Mouse (Mus musculus): ENCODE results near the gene Vpreb2. TPM values are rescaled to one million over a fixed set of nuclear protein-coding genes. Genes with fewer than 3 reads are reported as not detected.
A peak's percentile ranks its signal among the peaks of the same experiment; 100 is the strongest.

The Vpreb2 gene
- polyA plus RNA-seq (2016; fragmentation: Nextera tagmentation; extraction: Ambion mirVana) = not detected in 2 replicates

- H3K9me3 ChIP-seq = no peaks in the 10 kb centered on the region
- no peak for ATAC-seq (ENCODE audit: low FRiP score, low read depth)
- H3K9ac ChIP-seq = no peak within 1 kb of the TSS
- H3K4me1 ChIP-seq = no peaks in the 10 kb centered on the region
- 64% methylated on average over 1 of the region's 1 CpGs for WGBS
- H3K27me3 ChIP-seq (replicated peaks) = no peaks in the 10 kb centered on the region
- H3K4me2 ChIP-seq (replicated peaks) = no peak within 1 kb of the TSS
- H3K4me3 ChIP-seq = no peak within 1 kb of the TSS
- no peaks in the 10 kb centered on the region for H3K36me3 ChIP-seq
- H3K27ac ChIP-seq = no peak within 1 kb of the TSS
Measured at GRCm38 (mm10) chr16:17980128-17980527, at the start of gene Vpreb2. Gene Vpreb2 (plus strand): TSS chr16:17980428.

GRCm38 (mm10) chr16:17931906-17932460 lies 48.2 kb upstream of the Vpreb2 start:
- Histone ChIP-seq H3K4me2 (replicated peaks) (no peak overlapping the region), H3K9me3 (no peaks in the 10 kb centered on the region), H3K9ac (no peak overlapping the region), H3K27ac (no peak overlapping the region), H3K4me3 (no peak overlapping the region), H3K27me3 (replicated peaks) (peaks cover 2% of the 10 kb centered on the region; the same call in 1 of the 2 replicates), H3K36me3 (no peaks in the 10 kb centered on the region), H3K4me1 (peaks cover 9% of the 10 kb centered on the region)
- no peak for ATAC-seq (ENCODE audit: low FRiP score, low read depth)
- WGBS = 82% methylated on average over 5 of the region's 5 CpGs

DNA sequence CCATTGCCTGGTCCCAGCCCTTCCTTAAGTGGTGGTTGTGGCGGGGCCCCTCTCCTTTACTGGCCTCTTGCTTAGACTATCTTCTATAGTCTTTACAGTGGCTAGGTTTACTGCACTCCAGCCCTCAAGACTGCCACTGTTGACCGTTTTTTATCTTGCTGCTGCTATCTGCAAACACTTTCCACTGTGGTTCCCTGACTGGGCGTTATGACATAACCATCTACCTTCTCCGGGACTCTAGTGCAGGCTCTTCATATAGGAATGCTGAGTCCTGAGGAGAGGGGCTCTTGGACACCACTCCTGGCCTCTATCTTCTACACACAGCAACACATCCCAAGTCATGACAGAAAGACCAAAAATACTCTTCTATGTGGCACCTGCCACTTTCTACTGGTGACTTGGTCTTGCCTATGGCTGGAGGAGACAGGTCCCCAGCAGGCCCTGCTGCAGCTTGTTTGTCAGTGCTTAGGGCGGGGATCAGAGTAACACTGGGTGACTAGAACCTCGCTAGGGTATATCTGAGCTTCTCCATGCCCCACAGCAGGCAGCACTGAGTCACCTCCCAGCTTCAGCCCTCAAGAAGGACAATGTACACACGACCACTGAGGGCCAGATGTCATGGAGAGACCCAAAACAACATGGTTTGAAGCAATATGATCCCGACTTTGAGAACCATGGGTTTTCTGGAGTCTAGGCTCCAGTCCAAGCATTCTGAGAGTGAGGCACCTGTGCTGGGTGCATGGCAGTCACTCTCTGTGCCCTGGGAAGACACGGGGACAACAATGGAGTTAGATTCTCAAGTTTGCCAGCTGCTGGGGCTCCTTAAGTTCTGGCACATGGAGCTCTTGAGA lies 46.4 kb upstream of the Vpreb2 start:
- H3K27ac ChIP-seq = no peak overlapping the region
- H3K4me3 ChIP-seq = no peak overlapping the region
- no peaks in the 10 kb centered on the region for H3K36me3 ChIP-seq
- H3K9ac ChIP-seq = no peak overlapping the region
- WGBS = 73% methylated on average over 9 of the region's 9 CpGs
- H3K27me3 ChIP-seq (replicated peaks) = peaks cover 3% of the 10 kb centered on the region
- no peaks in the 10 kb centered on the region for H3K9me3 ChIP-seq
- ATAC-seq (ENCODE audit: low FRiP score, low read depth) = no peak
- H3K4me2 ChIP-seq (replicated peaks) = no peak overlapping the region
- H3K4me1 ChIP-seq = 0 out of 2 replicates have a peak, but pooled peaks cover 4% of the 10 kb centered on the region

DNA sequence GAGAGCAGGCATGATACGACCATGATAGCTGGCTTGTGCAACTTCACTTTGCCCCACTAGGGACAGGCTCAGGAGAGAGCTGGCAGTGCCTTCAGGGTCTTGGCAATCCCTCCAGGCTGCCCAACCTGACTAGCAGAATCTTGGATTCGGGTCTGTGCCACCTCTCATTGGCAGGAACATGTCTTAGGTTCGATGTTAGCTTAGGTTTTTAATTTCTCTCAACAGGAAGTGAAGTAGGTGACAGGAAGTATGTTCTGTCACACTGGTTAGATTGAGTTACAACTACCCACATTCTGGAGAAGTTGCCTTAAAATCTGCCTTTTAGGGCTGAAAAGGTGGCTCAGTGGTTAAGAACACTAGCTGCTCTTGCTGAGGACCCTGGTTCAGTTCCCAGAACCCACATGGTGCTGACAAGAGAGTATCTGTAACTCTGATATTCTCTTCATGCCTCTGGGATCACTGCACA lies 45.8 kb upstream of the Vpreb2 start:
- no peak overlapping the region for H3K9ac ChIP-seq
- H3K4me3 ChIP-seq = no peak overlapping the region
- WGBS = 69% methylated on average over 3 of the region's 3 CpGs
- ATAC-seq (ENCODE audit: low FRiP score, low read depth) = no peak
- H3K36me3 ChIP-seq = no peaks in the 10 kb centered on the region
- no peaks in the 10 kb centered on the region for H3K4me1 ChIP-seq
- H3K9me3 ChIP-seq = no peaks in the 10 kb centered on the region
- H3K27me3 ChIP-seq (replicated peaks) = peaks cover 3% of the 10 kb centered on the region
- H3K27ac ChIP-seq = no peak overlapping the region
- no peak overlapping the region for H3K4me2 ChIP-seq (replicated peaks)

DNA sequence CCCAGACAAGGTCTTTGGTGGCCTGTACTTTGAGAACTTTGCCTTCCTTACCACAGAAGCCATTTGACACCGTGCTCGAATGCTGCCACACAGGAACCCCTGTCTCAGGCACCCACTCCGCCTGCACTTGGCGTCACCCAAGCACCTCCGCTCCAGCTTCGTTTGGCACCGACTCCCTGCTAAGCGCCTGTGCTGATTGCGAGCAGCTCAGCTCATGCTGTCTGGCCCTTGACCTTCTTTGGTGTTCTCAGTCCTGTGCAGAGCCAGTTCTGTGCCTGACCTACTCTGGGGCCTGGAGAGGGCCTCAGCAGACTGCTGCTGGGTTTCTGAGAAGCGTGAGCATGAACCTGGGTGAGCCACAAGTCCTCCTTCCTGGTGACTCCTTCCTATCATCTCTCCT lies 43.5 kb upstream of the Vpreb2 start:
- H3K9ac ChIP-seq = no peak overlapping the region
- no peak overlapping the region for H3K4me2 ChIP-seq (replicated peaks)
- H3K9me3 ChIP-seq = no peaks in the 10 kb centered on the region
- peaks cover 3% of the 10 kb centered on the region for H3K27me3 ChIP-seq (replicated peaks)
- WGBS = 87% methylated on average over 10 of the region's 10 CpGs
- ATAC-seq (ENCODE audit: low FRiP score, low read depth) = no peak
- no peak overlapping the region for H3K4me3 ChIP-seq
- no peak overlapping the region for H3K27ac ChIP-seq
- H3K4me1 ChIP-seq = no peaks in the 10 kb centered on the region
- no peaks in the 10 kb centered on the region for H3K36me3 ChIP-seq

DNA sequence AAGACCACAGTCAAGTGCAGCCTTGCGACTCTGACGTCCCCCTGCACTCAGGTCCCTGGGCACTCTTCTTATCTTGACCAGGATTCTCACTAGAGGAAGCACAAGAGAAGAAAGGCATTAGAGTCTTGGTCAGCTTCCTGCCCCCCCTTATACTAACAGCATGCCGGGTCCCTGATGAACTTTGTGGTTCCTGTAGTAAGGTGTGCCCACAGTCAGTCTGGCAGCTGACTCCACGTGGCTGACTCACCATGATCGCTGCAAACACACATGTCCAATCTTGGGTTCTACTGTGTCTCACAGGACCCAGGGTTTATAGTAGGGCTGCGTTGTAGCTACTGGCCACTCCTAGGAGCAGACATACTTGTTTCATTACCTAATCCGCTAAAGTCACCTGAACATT lies 42.0 kb upstream of the Vpreb2 start:
- Histone ChIP-seq H3K27me3 (replicated peaks) (peaks cover 3% of the 10 kb centered on the region), H3K4me1 (no peaks in the 10 kb centered on the region), H3K9me3 (no peaks in the 10 kb centered on the region), H3K27ac (no peak overlapping the region), H3K9ac (no peak overlapping the region), H3K36me3 (no peaks in the 10 kb centered on the region), H3K4me2 (replicated peaks) (no peak overlapping the region), H3K4me3 (no peak overlapping the region)
- no peak for ATAC-seq (ENCODE audit: low FRiP score, low read depth)
- 88% methylated on average over 7 of the region's 7 CpGs for WGBS

GRCm38 (mm10) chr16:17938821-17939220 lies 41.4 kb upstream of the Vpreb2 start:
- Histone ChIP-seq H3K9ac (no peak overlapping the region), H3K4me1 (no peaks in the 10 kb centered on the region), H3K4me2 (replicated peaks) (no peak overlapping the region), H3K27ac (no peak overlapping the region), H3K9me3 (no peaks in the 10 kb centered on the region), H3K4me3 (no peak overlapping the region), H3K36me3 (no peaks in the 10 kb centered on the region), H3K27me3 (replicated peaks) (peaks cover 3% of the 10 kb centered on the region)
- 15% methylated on average over 7 of the region's 7 CpGs for WGBS
- ATAC-seq (ENCODE audit: low FRiP score, low read depth) = peak; percentile 78

- no peak overlapping the region for H3K4me2 ChIP-seq (replicated peaks)
- peaks cover 3% of the 10 kb centered on the region for H3K27me3 ChIP-seq (replicated peaks)
- H3K27ac ChIP-seq = no peak overlapping the region
- WGBS = 69% methylated on average over 9 of the region's 9 CpGs
- H3K9ac ChIP-seq = no peak overlapping the region
- ATAC-seq (ENCODE audit: low FRiP score, low read depth) = no peak
- H3K4me1 ChIP-seq = no peaks in the 10 kb centered on the region
- H3K9me3 ChIP-seq = no peaks in the 10 kb centered on the region
- H3K4me3 ChIP-seq = no peak overlapping the region
- H3K36me3 ChIP-seq = no peaks in the 10 kb centered on the region
Measured at GRCm38 (mm10) chr16:17939255-17939751, 40.9 kb upstream of the Vpreb2 start.

DNA sequence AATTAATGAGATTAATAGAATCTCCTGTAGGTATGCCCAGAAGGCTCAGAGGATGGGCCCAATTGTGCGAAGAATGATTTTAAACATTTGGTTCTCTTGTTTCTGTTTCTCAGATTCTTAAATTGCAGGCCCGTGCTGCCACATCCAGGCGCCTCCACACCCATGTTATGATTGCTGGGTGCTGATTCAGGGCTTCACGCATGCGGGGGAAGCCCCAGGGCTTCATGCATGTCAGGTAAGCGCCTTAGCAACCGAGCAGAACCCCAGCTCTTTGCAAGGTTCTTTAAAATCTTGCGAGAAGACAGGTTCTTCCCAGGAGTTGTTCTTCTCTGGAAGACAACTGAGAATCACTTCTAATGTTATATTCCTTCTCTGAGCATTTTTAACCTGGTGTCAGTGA lies 36.8 kb upstream of the Vpreb2 start:
- Histone ChIP-seq H3K36me3 (no peaks in the 10 kb centered on the region), H3K9me3 (no peaks in the 10 kb centered on the region), H3K4me2 (replicated peaks) (no peak overlapping the region), H3K27me3 (replicated peaks) (no peaks in the 10 kb centered on the region), H3K4me1 (no peaks in the 10 kb centered on the region), H3K4me3 (no peak overlapping the region), H3K27ac (no peak overlapping the region), H3K9ac (no peak overlapping the region)
- ATAC-seq (ENCODE audit: low FRiP score, low read depth) = no peak
- WGBS = 76% methylated on average over 8 of the region's 8 CpGs

GRCm38 (mm10) chr16:17945081-17945831 lies 35.0 kb upstream of the Vpreb2 start:
- no peak for ATAC-seq (ENCODE audit: low FRiP score, low read depth)

DNA sequence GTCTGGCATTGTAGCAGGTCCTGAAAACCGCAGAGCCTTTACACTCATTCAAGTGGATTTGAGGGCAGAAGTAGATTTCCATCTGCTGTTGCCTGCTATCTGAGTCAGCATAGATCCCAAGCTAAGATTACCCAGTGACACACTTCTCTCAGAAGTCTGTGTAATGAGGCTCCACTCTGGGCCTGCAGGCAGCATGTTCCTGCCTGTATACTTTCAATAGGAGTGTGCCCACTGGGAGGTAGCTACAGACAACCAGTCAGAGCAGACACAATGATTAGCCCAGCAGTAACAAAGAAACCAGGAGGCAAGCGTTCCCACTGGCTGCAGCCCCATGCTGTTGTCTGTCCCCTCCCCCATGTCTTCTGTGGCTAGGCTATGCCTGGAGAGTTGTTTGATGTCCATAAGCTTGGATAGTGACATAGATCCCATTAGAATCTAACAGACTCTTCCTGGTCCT lies 30.8 kb upstream of the Vpreb2 start:
- no peak overlapping the region for H3K9ac ChIP-seq
- H3K27ac ChIP-seq = no peak overlapping the region; the same call in 1 of the 2 replicates
- peak; percentile 61; the same call in 1 of the 2 replicates for ATAC-seq (ENCODE audit: low FRiP score, low read depth)

More at GRCm38 (mm10) chr16:17945081-17945831, 35.0 kb upstream of the Vpreb2 start:
- Histone ChIP-seq H3K9me3 (no peaks in the 10 kb centered on the region), H3K27ac (no peak overlapping the region), H3K9ac (no peak overlapping the region), H3K4me2 (replicated peaks) (no peak overlapping the region), H3K4me3 (no peak overlapping the region), H3K4me1 (peaks cover 3% of the 10 kb centered on the region; the same call in 1 of the 2 replicates), H3K36me3 (no peaks in the 10 kb centered on the region), H3K27me3 (replicated peaks) (no peaks in the 10 kb centered on the region)
- WGBS = 52% methylated on average over 7 of the region's 7 CpGs

GRCm38 (mm10) chr16:17950068-17950467 lies 30.2 kb upstream of the Vpreb2 start:
- 60% methylated on average over 4 of the region's 4 CpGs for WGBS
- Histone ChIP-seq H3K9me3 (no peaks in the 10 kb centered on the region), H3K4me3 (no peak overlapping the region), H3K27ac (no peak overlapping the region), H3K27me3 (replicated peaks) (no peaks in the 10 kb centered on the region), H3K9ac (no peak overlapping the region), H3K36me3 (no peaks in the 10 kb centered on the region), H3K4me1 (peaks cover 3% of the 10 kb centered on the region; the same call in 1 of the 2 replicates), H3K4me2 (replicated peaks) (no peak overlapping the region)
- no peak for ATAC-seq (ENCODE audit: low FRiP score, low read depth)

More for the DNA sequence above, 30.8 kb upstream of the Vpreb2 start:
- H3K4me1 ChIP-seq = peaks cover 3% of the 10 kb centered on the region; the same call in 1 of the 2 replicates
- no peaks in the 10 kb centered on the region for H3K9me3 ChIP-seq
- no peak overlapping the region for H3K4me2 ChIP-seq (replicated peaks)
- no peaks in the 10 kb centered on the region for H3K27me3 ChIP-seq (replicated peaks)
- no peaks in the 10 kb centered on the region for H3K36me3 ChIP-seq
- 28% methylated on average over 2 of the region's 2 CpGs for WGBS
- H3K4me3 ChIP-seq = no peak overlapping the region

All from neural tube, embryonic 12.5 days (tissue).